In genomic region chr16:33113726-33114125, GRCm38 (mm10) we compare ENCODE assay signal across 20 mouse cellular contexts. TPM values are rescaled to one million over a fixed set of nuclear protein-coding genes. Genes with fewer than 3 reads are reported as not detected.
DNase-seq lines count a peak whose midpoint lies in the region; ATAC-seq lines count a peak whose summit lies in the region.
"Had no signal": no experiment of that assay in that cellular context is flagged by ENCODE, and none has a peak within 500 bp of the region (broad histone marks: within the 10 kb centered on the region; RNA-seq: fewer than 3 reads in every experiment).

No protein-coding gene starts in this region.

- intact Hi-C loops in gastrocnemius, postnatal 14 days (cut with DNase I; ENCODE audit: low total_unique reads) = no loop called here

- no peak overlapping the region for H3K4me2 ChIP-seq in hindbrain, embryonic 14.5 days (replicated peaks)
- H3K4me2 ChIP-seq in hindbrain, embryonic 13.5 days = no peak overlapping the region
- no peak overlapping the region for H3K4me2 ChIP-seq in midbrain, embryonic 14.5 days (ENCODE audit: low read length)
- H3K4me2 ChIP-seq in midbrain, embryonic 13.5 days (replicated peaks) = no peak overlapping the region
- H3K4me2 ChIP-seq: forebrain, embryonic 12.5 days; heart, embryonic 11.5 days; limb, embryonic 13.5 days had no signal

- WGBS in hindbrain, embryonic 14.5 days = 30% methylated on average over 4 of the region's 4 CpGs
- 37% methylated on average over 4 of the region's 4 CpGs for WGBS in hindbrain, embryonic 13.5 days
- 27% methylated on average over 4 of the region's 4 CpGs for WGBS in midbrain, embryonic 14.5 days
- WGBS in midbrain, embryonic 13.5 days = 23% methylated on average over 4 of the region's 4 CpGs

- ATAC-seq in hindbrain, embryonic 14.5 days (ENCODE audit: low FRiP score) = no peak
- no peak for ATAC-seq in hindbrain, embryonic 13.5 days (ENCODE audit: low FRiP score)
- ATAC-seq in midbrain, embryonic 14.5 days (ENCODE audit: low FRiP score, low TSS enrichment) = no peak
- ATAC-seq in midbrain, embryonic 13.5 days = no peak
- ATAC-seq: hindbrain, embryonic 16.5 days had no signal

- H3K27me3 ChIP-seq in hindbrain, embryonic 14.5 days (ENCODE audit: control insufficient read depth, insufficient read depth, low read length) = no peaks in the 10 kb centered on the region
- no peaks in the 10 kb centered on the region for H3K27me3 ChIP-seq in hindbrain, embryonic 13.5 days
- H3K27me3 ChIP-seq in midbrain, embryonic 14.5 days (ENCODE audit: control insufficient read depth, insufficient read depth, low read length) = no peaks in the 10 kb centered on the region
- no peaks in the 10 kb centered on the region for H3K27me3 ChIP-seq in midbrain, embryonic 13.5 days
- H3K27me3 ChIP-seq: forebrain, embryonic 12.5 days; limb, embryonic 13.5 days had no signal

- DNase-seq in hindbrain, embryonic 14.5 days (ENCODE audit: low spot score) = peak; percentile 41
- DNase-seq in midbrain, embryonic 14.5 days = peak; percentile 68
- DNase-seq in brain, adult 2 months (ENCODE audit: low read depth, low spot score) = peak; percentile 10
- peak; percentile 20 for DNase-seq in cerebellum, adult 9-11 months
- DNase-seq in gastrocnemius, postnatal 14 days = no peak
- DNase-seq: adrenal gland, postnatal 36 days; embryo, embryonic 11 days; heart, postnatal 14 days; kidney, adult 11 months; layer of hippocampus, adult 9-11 months; lung, postnatal 10 days; thymus, adult 18-20 months had no signal

- H3K4me3 ChIP-seq in hindbrain, embryonic 14.5 days (replicated peaks; ENCODE audit: low read length) = no peak overlapping the region
- H3K4me3 ChIP-seq in hindbrain, embryonic 13.5 days = no peak overlapping the region
- H3K4me3 ChIP-seq in midbrain, embryonic 14.5 days (replicated peaks; ENCODE audit: low read depth, low read length) = no peak overlapping the region
- no peak overlapping the region for H3K4me3 ChIP-seq in midbrain, embryonic 13.5 days (replicated peaks)
- H3K4me3 ChIP-seq: forebrain, embryonic 12.5 days; limb, embryonic 13.5 days; myocyte had no signal

- H3K27ac ChIP-seq in hindbrain, embryonic 14.5 days = no peak overlapping the region
- no peak overlapping the region for H3K27ac ChIP-seq in hindbrain, embryonic 13.5 days
- no peak overlapping the region for H3K27ac ChIP-seq in midbrain, embryonic 14.5 days (replicated peaks; ENCODE audit: low read depth, low read length)
- H3K27ac ChIP-seq in midbrain, embryonic 13.5 days = no peak overlapping the region; the same call in 1 of the 2 replicates
- H3K27ac ChIP-seq: forebrain, embryonic 12.5 days; limb, embryonic 13.5 days; liver, embryonic 14.5 days had no signal

- H3K4me1 ChIP-seq in hindbrain, embryonic 14.5 days (replicated peaks; ENCODE audit: control insufficient read depth, insufficient read depth, low read length) = peaks cover 9% of the 10 kb centered on the region; the same call in 1 of the 2 replicates
- H3K4me1 ChIP-seq in hindbrain, embryonic 13.5 days (replicated peaks) = peaks cover 10% of the 10 kb centered on the region
- no peaks in the 10 kb centered on the region for H3K4me1 ChIP-seq in midbrain, embryonic 14.5 days (ENCODE audit: control insufficient read depth, insufficient read depth, low read length)
- peaks cover 11% of the 10 kb centered on the region for H3K4me1 ChIP-seq in midbrain, embryonic 13.5 days (replicated peaks)
- H3K4me1 ChIP-seq: limb, embryonic 13.5 days had no signal

- H3K9ac ChIP-seq in hindbrain, embryonic 14.5 days = no peak overlapping the region
- no peak overlapping the region for H3K9ac ChIP-seq in hindbrain, embryonic 13.5 days
- no peak overlapping the region for H3K9ac ChIP-seq in midbrain, embryonic 14.5 days (replicated peaks; ENCODE audit: low read length)
- H3K9ac ChIP-seq in midbrain, embryonic 13.5 days (replicated peaks) = no peak overlapping the region
- H3K9ac ChIP-seq: forebrain, embryonic 12.5 days; limb, embryonic 13.5 days; liver, embryonic 14.5 days had no signal

- no peaks in the 10 kb centered on the region for H3K9me3 ChIP-seq in hindbrain, embryonic 14.5 days (ENCODE audit: control insufficient read depth, low read length)
- H3K9me3 ChIP-seq in hindbrain, embryonic 13.5 days = no peaks in the 10 kb centered on the region
- H3K9me3 ChIP-seq in midbrain, embryonic 14.5 days (ENCODE audit: control insufficient read depth, low read length) = no peaks in the 10 kb centered on the region
- H3K9me3 ChIP-seq in midbrain, embryonic 13.5 days = no peaks in the 10 kb centered on the region
- H3K9me3 ChIP-seq: forebrain, embryonic 12.5 days; limb, embryonic 13.5 days had no signal

- peaks cover 27% of the 10 kb centered on the region; the same call in 1 of the 2 replicates for H3K36me3 ChIP-seq in hindbrain, embryonic 14.5 days (replicated peaks; ENCODE audit: control insufficient read depth, insufficient read depth)
- H3K36me3 ChIP-seq in hindbrain, embryonic 13.5 days = peaks cover 34% of the 10 kb centered on the region
- H3K36me3 ChIP-seq in midbrain, embryonic 14.5 days (ENCODE audit: control insufficient read depth, insufficient read depth, low read length) = peaks cover 11% of the 10 kb centered on the region
- H3K36me3 ChIP-seq in midbrain, embryonic 13.5 days = peaks cover 31% of the 10 kb centered on the region

RNA-seq across cellular contexts. Expression of gene Lmln, which starts 51.4 kb away (rescaled TPM):
- 3.8 and 4.5 TPM in 2 replicates for polyA plus RNA-seq in hindbrain, embryonic 14.5 days (2014; fragmentation: Nextera tagmentation; extraction: Ambion mirVana)
- polyA plus RNA-seq in hindbrain, embryonic 13.5 days (2015; fragmentation: Nextera tagmentation; extraction: Ambion mirVana) = 3.3 and 4.4 TPM in 2 replicates
- 2.9 and 3.2 TPM in 2 replicates for polyA plus RNA-seq in midbrain, embryonic 14.5 days (2014; fragmentation: Nextera tagmentation; extraction: Ambion mirVana)
- 4.4 and 5.3 TPM in 2 replicates for polyA plus RNA-seq in midbrain, embryonic 13.5 days (2015; fragmentation: Nextera tagmentation; extraction: Ambion mirVana)
- total RNA-seq in gastrocnemius, postnatal 14 days (2021) = 1 to 10 TPM; 1.4 to 2.3 TPM

RNA-seq across cellular contexts. Expression of gene Rpl35a, which starts 57.5 kb away (rescaled TPM):
- polyA plus RNA-seq in hindbrain, embryonic 14.5 days (2014; fragmentation: Nextera tagmentation; extraction: Ambion mirVana) = 450 and 532 TPM in 2 replicates
- 566 and 585 TPM in 2 replicates for polyA plus RNA-seq in hindbrain, embryonic 13.5 days (2015; fragmentation: Nextera tagmentation; extraction: Ambion mirVana)
- polyA plus RNA-seq in midbrain, embryonic 14.5 days (2014; fragmentation: Nextera tagmentation; extraction: Ambion mirVana) = 477 and 558 TPM in 2 replicates
- 592 and 613 TPM in 2 replicates for polyA plus RNA-seq in midbrain, embryonic 13.5 days (2015; fragmentation: Nextera tagmentation; extraction: Ambion mirVana)
- 100 to 1,000 TPM; 304 to 324 TPM for total RNA-seq in gastrocnemius, postnatal 14 days (2021)

RNA-seq across cellular contexts. Expression of gene Iqcg, which starts 57.7 kb away (rescaled TPM):
- polyA plus RNA-seq in hindbrain, embryonic 14.5 days (2014; fragmentation: Nextera tagmentation; extraction: Ambion mirVana) = 6.5 and 7.7 TPM in 2 replicates
- 6.4 and 6.8 TPM in 2 replicates for polyA plus RNA-seq in hindbrain, embryonic 13.5 days (2015; fragmentation: Nextera tagmentation; extraction: Ambion mirVana)
- polyA plus RNA-seq in midbrain, embryonic 14.5 days (2014; fragmentation: Nextera tagmentation; extraction: Ambion mirVana) = 4.7 and 6.2 TPM in 2 replicates
- polyA plus RNA-seq in midbrain, embryonic 13.5 days (2015; fragmentation: Nextera tagmentation; extraction: Ambion mirVana) = 5.7 and 5.9 TPM in 2 replicates
- 1 to 10 TPM; 1.9 to 2.2 TPM for total RNA-seq in gastrocnemius, postnatal 14 days (2021)
